Mouse (Mus musculus) embryonic facial prominence, embryonic 15.5 days (tissue): Measurements from ENCODE around the gene Sp4. TPM values are rescaled to one million over a fixed set of nuclear protein-coding genes. Genes with fewer than 3 reads are reported as not detected.

Experiments used
- ATAC-seq: fragments of 200-750 bp; cut with Nextera tagmentation; 2 replicates; pipeline ENCODE4 v1.8.0; 2017; ENCODE audit warnings: low read depth, moderate TSS enrichment; ENCODE audit not compliant: insufficient number of reproducible peaks, low FRiP score, low TSS enrichment
- H3K27ac ChIP-seq: fragments of 300-500 bp; sonication (generic); replicated peaks from 2 replicates; pipeline ENCODE4 v1.5.1; 2015; ENCODE audit warnings: mild to moderate bottlenecking, inconsistent platforms
- H3K27me3 ChIP-seq: fragments of 300-500 bp; sonication (generic); 2 replicates; pipeline ENCODE4 v1.6.1; 2015; ENCODE audit warnings: inconsistent platforms
- H3K36me3 ChIP-seq: fragments of 300-500 bp; sonication (generic); 2 replicates; pipeline ENCODE4 v1.6.1; 2015; ENCODE audit warnings: mild to moderate bottlenecking, inconsistent platforms
- H3K4me1 ChIP-seq: fragments of 300-500 bp; sonication (generic); 2 replicates; pipeline ENCODE4 v1.6.1; 2015; ENCODE audit warnings: inconsistent platforms
- H3K4me2 ChIP-seq: fragments of 300-500 bp; sonication (generic); replicated peaks from 2 replicates; pipeline ENCODE4 v1.6.1; 2015; ENCODE audit warnings: mild to moderate bottlenecking, inconsistent platforms
- H3K4me3 ChIP-seq: fragments of 300-500 bp; sonication (generic); replicated peaks from 2 replicates; pipeline ENCODE4 v1.5.1; 2015; ENCODE audit warnings: mild to moderate bottlenecking, inconsistent platforms
- H3K9ac ChIP-seq: fragments of 300-500 bp; sonication (generic); 2 replicates; pipeline ENCODE4 v1.6.1; 2015; ENCODE audit warnings: inconsistent platforms
- H3K9me3 ChIP-seq: fragments of 300-500 bp; sonication (generic); replicated peaks from 2 replicates; pipeline ENCODE4 v1.6.1; 2016; ENCODE audit warnings: inconsistent platforms
- WGBS: fragments of 180-500 bp; shearing (Covaris S2); methylation state at CpG from one replicate; pipeline ENCODE4 v1.1.7; 2015; 5-methylcytosine and 5-hydroxymethylcytosine counted together
- polyA plus RNA-seq: library from polyadenylated mRNA; unstranded; fragments of >200 nt; fragmentation: Nextera tagmentation; extraction: Ambion mirVana; gene quantifications from 2 replicates; pipeline ENCODE4 v1.2.1, GENCODE M21; 2015

Gene Sp4
- 4.9 and 5.9 TPM in 2 replicates for polyA plus RNA-seq

DNA sequence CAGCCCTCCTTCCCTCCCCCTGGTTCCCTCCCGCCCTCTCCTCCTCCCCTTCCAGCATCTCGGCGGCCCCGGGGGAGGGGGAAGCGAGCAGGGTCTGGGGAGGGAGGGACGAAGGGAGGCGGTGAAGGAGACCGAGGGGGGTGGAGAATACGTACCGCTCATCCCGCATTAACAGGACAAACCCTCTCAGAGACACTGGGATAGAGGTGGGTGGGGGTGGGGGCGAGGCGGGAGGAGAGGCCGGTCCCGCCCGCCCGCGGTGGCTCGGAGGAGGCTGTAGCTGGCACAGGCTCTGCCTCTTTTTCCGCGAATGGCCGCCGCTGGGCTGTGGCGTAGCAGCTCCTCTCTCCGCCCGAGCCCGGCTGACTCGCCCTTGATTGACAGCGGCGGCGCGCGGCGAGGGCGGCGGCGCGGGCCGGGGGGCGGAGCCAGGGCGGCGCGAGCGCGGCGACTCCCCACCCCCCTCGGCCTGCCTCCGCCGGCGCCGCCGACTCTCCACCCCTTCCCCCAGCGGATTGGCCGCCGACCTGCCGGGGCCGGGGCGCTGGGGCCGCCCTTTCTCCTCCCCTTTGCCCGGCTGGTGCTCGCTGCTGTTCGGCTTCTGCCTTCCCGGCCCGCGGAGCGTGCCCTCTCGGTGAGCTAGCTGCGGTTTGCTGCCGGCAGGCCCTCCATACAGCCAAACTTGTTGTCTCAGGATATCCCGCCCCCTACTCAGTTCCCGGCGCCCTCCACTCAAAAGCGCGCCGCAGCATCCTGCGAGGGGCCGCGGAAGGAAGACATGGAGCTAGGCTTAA is at the start of gene Sp4:
Gene Sp4 (minus strand): TSS at position 369 of the 794 bp plus-strand sequence.
- Histone ChIP-seq H3K4me2 (peak within 1 kb of the TSS; percentile 70), H3K4me1 (peaks cover 18% of the 10 kb centered on the region), H3K27me3 (no peaks in the 10 kb centered on the region), H3K36me3 (no peaks in the 10 kb centered on the region), H3K9me3 (no peaks in the 10 kb centered on the region), H3K27ac (peak within 1 kb of the TSS; percentile 95), H3K9ac (peak within 1 kb of the TSS; percentile 77), H3K4me3 (peak within 1 kb of the TSS; percentile 98)
- ATAC-seq: peak; percentile 90
- under 1% methylated on average over 51 of the region's 78 CpGs for WGBS

DNA sequence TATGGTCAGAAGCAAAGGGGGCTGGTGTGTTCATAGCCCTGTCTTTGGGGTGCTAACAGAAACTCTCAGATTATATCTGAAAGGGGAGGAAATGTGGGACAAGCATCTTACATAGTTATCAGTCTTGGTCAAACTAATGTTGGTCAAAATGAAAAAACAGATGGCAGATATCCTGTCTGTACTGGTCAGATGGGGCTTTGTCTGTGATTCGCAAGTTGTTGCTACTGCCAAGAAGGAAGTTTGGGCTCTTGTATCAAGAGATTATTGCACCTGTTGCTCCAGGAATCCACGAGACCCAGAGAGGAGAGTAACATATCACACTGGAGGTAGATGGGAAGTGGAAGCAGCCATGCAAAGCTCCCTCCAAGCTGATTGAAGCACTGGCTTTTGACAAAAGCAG is 37.9 kb upstream of the Sp4 start:
- H3K36me3 ChIP-seq: no peaks in the 10 kb centered on the region
- H3K4me2 ChIP-seq: no peak overlapping the region
- no peaks in the 10 kb centered on the region for H3K9me3 ChIP-seq
- no peaks in the 10 kb centered on the region for H3K27me3 ChIP-seq
- no peak overlapping the region for H3K27ac ChIP-seq
- no peak overlapping the region for H3K4me3 ChIP-seq
- no peaks in the 10 kb centered on the region for H3K4me1 ChIP-seq
- 75% methylated on average over 2 of the region's 2 CpGs for WGBS
- no peak overlapping the region for H3K9ac ChIP-seq
- ATAC-seq: no peak

DNA sequence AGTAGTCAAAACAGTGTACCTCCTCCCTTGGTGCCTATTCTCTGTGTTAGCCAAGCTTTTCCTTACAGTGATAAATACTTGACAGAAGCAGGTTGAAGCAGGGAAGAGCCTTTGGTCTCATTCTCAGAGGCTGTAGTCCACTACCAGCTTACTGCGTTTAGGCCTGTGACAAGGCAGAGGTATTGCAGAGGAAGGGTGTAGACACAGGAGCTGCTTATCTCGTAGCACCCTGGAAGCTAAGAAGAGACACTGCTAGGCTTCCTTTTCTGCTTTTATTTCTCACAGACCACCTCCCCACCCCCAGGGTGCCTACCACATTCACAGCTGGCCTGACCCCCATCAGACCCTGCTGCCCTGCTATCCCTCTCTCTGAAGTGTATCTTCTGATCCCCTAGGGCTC is 37.0 kb upstream of the Sp4 start:
- Histone ChIP-seq H3K9ac (no peak overlapping the region), H3K9me3 (no peaks in the 10 kb centered on the region), H3K36me3 (no peaks in the 10 kb centered on the region), H3K4me2 (no peak overlapping the region), H3K27me3 (no peaks in the 10 kb centered on the region), H3K4me3 (no peak overlapping the region), H3K27ac (no peak overlapping the region), H3K4me1 (no peaks in the 10 kb centered on the region)
- 73% methylated on average over 2 of the region's 2 CpGs for WGBS
- no peak for ATAC-seq

DNA sequence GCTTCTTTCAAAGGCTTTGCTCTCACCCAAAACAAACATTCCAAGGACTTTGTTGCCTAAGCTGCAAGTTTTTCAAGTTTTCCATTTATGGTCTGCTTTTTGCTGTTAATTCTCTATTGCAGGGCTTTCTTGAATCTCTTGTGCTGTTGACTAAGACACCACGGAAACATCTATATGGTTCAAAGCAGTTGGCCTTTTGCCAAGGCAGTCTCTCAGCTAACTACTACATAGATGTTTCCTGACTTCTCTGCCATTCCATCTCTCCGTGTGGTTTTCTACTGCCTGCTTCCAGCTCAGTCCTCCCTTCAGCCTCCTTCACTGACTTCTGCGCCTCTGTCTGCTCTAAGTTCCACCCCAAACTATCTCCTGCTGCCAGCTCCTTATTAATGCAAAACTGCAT is 36.1 kb upstream of the Sp4 start:
- WGBS: 61% methylated on average over 3 of the region's 3 CpGs
- Histone ChIP-seq H3K9ac (no peak overlapping the region), H3K4me1 (no peaks in the 10 kb centered on the region)

DNA sequence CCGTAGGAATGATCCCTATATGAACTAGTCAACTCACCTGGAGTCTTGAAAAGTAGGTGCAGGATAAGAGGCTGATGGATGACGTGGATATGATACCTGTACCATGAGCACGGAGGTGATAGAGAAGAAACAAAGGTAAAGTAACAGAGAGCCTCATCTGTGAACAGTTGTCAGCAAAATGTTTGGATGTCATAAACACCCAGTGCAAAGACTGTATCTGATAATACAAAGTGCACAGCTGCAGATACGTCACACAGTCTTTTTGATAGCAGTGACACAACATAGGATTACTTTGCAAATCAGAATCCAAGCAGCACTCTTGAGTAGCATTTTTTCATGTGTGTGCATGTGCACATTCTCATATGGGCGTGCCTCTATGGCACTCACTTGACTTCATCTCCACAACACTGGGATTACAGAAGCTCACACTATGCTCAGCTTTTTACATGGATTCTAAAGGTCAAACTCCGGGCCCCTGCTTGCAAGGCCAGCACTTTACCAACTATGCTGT is 27.6 kb upstream of the Sp4 start:
- H3K27me3 ChIP-seq: no peaks in the 10 kb centered on the region
- H3K4me1 ChIP-seq: no peaks in the 10 kb centered on the region
- no peak overlapping the region for H3K27ac ChIP-seq
- no peak overlapping the region for H3K9ac ChIP-seq
- no peak overlapping the region for H3K4me2 ChIP-seq
- H3K9me3 ChIP-seq: no peaks in the 10 kb centered on the region
- WGBS: 89% methylated on average over 6 of the region's 6 CpGs
- H3K36me3 ChIP-seq: no peaks in the 10 kb centered on the region
- no peak overlapping the region for H3K4me3 ChIP-seq
- no peak for ATAC-seq

More for the DNA sequence above, 36.1 kb upstream of the Sp4 start:
- no peaks in the 10 kb centered on the region for H3K27me3 ChIP-seq
- ATAC-seq: no peak
- H3K36me3 ChIP-seq: no peaks in the 10 kb centered on the region
- no peak overlapping the region for H3K4me2 ChIP-seq
- H3K27ac ChIP-seq: no peak overlapping the region
- H3K4me3 ChIP-seq: no peak overlapping the region
- no peaks in the 10 kb centered on the region for H3K9me3 ChIP-seq

DNA sequence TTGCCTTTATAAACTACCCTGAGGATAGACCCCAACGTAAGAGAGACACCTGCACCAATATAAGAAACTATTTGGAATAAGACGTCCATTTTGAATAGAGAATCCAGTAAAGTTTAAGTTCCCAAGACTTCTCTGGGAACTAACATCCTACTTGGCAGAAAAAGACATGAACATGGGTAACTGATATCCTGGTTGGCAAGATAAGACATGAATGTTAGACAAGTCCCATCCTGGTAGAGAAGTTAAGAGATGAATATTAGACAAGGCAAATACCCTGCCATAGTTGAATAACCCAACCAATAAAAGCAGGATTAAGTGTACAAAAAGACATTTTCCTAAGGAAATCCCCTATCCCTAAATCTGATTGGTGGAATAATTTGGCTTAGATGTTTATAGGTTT is 26.3 kb upstream of the Sp4 start:
- ATAC-seq: no peak
- no peaks in the 10 kb centered on the region for H3K9me3 ChIP-seq
- H3K4me2 ChIP-seq: no peak overlapping the region
- H3K4me1 ChIP-seq: no peaks in the 10 kb centered on the region
- no peaks in the 10 kb centered on the region for H3K36me3 ChIP-seq
- H3K9ac ChIP-seq: no peak overlapping the region
- no peaks in the 10 kb centered on the region for H3K27me3 ChIP-seq
- H3K4me3 ChIP-seq: no peak overlapping the region
- H3K27ac ChIP-seq: no peak overlapping the region
- WGBS: 86% methylated on average over 2 of the region's 2 CpGs

DNA sequence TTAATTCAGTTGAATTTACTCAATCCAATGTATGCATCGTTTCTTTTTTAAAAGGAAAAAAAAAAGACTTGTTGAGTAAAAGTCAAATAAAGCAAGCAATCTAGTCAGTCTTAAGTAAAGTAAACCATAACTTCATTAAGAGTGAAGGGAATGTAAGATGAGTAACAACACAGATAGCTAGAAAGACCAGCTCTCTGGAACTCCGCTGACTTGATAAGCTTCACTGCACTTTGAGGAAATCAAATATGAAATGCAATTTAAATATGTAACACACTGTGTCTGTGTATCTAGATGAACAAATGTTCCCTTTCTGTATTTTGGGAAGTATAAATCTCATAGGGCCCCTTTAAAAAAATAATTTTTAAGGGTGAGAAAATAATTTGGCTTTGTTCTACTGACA is 24.9 kb upstream of the Sp4 start:
- WGBS: 80% methylated on average over 2 of the region's 2 CpGs
- H3K27me3 ChIP-seq: no peaks in the 10 kb centered on the region
- no peak overlapping the region for H3K4me3 ChIP-seq
- no peak overlapping the region for H3K4me2 ChIP-seq
- no peaks in the 10 kb centered on the region for H3K9me3 ChIP-seq
- H3K4me1 ChIP-seq: no peaks in the 10 kb centered on the region
- no peak overlapping the region for H3K27ac ChIP-seq
- H3K9ac ChIP-seq: no peak overlapping the region
- ATAC-seq: no peak
- H3K36me3 ChIP-seq: no peaks in the 10 kb centered on the region

DNA sequence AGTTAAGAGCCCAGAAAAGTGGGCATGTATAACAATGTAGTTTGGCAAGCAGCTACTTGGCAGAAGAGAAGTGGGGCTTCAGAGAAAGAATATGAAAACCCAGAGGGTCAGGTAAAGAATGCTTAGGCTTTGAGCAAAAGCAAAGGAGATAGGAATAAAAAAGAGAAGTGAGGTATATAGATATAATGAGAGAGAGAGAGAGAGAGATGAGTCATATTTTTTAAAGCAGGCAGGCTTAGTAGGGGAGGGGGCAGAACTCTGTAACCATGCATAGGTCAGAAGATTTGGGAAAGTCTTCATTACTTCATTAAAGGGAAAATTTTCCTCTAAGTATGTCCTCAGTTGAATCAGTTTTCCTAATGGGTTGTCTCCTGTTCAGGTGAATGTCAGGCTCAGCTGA is 18.8 kb upstream of the Sp4 start:
- Histone ChIP-seq H3K27ac (no peak overlapping the region), H3K9me3 (no peaks in the 10 kb centered on the region), H3K4me1 (no peaks in the 10 kb centered on the region), H3K9ac (no peak overlapping the region), H3K36me3 (no peaks in the 10 kb centered on the region), H3K4me2 (no peak overlapping the region), H3K4me3 (no peak overlapping the region), H3K27me3 (no peaks in the 10 kb centered on the region)
- no peak for ATAC-seq

DNA sequence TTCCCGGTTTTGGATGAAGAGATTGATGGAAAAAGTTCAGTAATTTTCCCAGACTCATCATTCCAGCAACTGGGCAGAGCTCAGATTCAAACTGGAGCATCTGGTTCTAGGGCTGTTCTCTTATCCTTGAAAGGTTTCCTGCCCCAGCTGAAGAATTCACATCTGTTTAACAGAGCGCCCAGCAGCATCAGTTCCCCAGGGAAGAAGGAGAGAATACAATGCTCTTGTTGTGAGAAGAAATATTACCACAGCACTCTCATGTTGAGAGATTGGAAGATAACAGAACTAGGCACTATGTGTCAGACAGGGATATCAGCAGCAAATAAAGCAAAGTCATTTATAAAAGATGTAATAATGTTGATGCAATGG is 13.2 kb upstream of the Sp4 start:
- H3K4me2 ChIP-seq: no peak overlapping the region
- 18% methylated on average over 2 of the region's 2 CpGs for WGBS
- H3K4me3 ChIP-seq: no peak overlapping the region
- no peaks in the 10 kb centered on the region for H3K36me3 ChIP-seq
- H3K27ac ChIP-seq: no peak overlapping the region
- H3K9ac ChIP-seq: no peak overlapping the region
- no peaks in the 10 kb centered on the region for H3K27me3 ChIP-seq
- no peaks in the 10 kb centered on the region for H3K9me3 ChIP-seq
- no peak for ATAC-seq
- H3K4me1 ChIP-seq: no peaks in the 10 kb centered on the region

DNA sequence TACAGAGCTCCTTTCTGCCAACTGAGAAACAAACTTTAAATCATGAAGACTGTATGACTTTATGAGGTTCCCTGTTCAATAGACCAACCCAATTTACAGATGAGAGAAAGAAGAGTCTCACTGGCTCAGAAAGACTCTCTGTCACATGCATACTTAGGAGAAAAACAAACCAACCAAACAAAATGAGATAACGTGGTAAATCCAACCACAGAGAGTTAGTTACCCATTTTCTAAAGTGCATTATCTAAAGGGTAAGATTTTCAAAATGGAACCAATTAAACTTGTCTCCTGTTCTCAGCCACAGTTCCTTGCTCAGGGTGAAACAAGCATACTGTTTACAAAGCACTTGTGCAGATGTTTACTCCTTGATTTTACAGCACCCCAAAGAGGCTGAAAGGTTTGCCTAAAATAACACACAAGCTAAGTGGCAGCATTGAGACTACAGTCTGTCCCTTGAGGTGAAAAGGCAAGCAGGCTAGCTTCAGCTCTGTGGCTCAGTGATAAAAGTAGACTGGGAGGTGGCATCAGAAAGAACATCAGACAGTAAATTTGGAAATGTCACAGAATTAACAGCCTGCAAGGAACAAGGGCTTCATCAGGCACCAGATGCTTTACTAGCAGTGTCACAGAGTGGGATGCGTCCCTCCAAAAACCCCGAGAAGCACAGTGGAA is 12.7 kb upstream of the Sp4 start:
- Histone ChIP-seq H3K9ac (no peak overlapping the region), H3K4me2 (no peak overlapping the region), H3K27ac (no peak overlapping the region), H3K9me3 (no peaks in the 10 kb centered on the region), H3K4me3 (no peak overlapping the region), H3K36me3 (no peaks in the 10 kb centered on the region), H3K27me3 (no peaks in the 10 kb centered on the region), H3K4me1 (no peaks in the 10 kb centered on the region)
- WGBS: 45% methylated on average over 3 of the region's 3 CpGs
- no peak for ATAC-seq

DNA sequence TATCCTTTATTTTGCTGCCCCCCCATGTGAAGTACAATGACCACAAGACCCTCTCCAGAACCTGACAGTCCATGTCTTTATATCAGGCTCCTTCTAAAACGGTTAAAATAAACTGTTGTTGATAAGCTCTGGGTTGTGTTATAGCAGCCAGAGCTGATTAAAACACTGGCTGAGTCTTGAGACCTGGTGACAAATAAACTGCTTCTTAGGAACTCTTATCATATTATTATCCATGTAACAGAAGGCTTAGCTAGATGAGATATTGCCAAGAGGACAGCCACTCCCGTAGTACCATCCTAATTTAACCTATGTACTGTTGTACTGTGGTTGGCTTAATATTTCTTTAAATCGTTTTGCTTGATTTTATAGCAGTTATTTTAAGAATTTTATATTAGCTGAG is 2.3 kb upstream of the Sp4 start:
- H3K27ac ChIP-seq: no peak overlapping the region
- H3K4me3 ChIP-seq: no peak overlapping the region
- WGBS: 85% methylated on average over 3 of the region's 3 CpGs
- no peak for ATAC-seq
- no peaks in the 10 kb centered on the region for H3K9me3 ChIP-seq
- peaks cover 17% of the 10 kb centered on the region for H3K4me1 ChIP-seq
- H3K9ac ChIP-seq: no peak overlapping the region
- no peak overlapping the region for H3K4me2 ChIP-seq
- no peaks in the 10 kb centered on the region for H3K36me3 ChIP-seq
- no peaks in the 10 kb centered on the region for H3K27me3 ChIP-seq
